Mouse (Mus musculus): ENCODE results near the gene Igflr1. TPM values are rescaled to one million over a fixed set of nuclear protein-coding genes. Genes with fewer than 3 reads are reported as not detected.

The Igflr1 gene
- polyA plus RNA-seq, 1 experiment from 2014 or later = 3.5 TPM

GRCm38 (mm10) chr7:30594510-30595024, 29.3 kb downstream of the Igflr1 start:
- Histone ChIP-seq H3K4me2 (ENCODE audit: low read depth, severe bottlenecking) (no peak overlapping the region), H3K4me1 (ENCODE audit: control insufficient read depth, insufficient read depth, low read length) (0 out of 2 replicates have a peak, but pooled peaks cover 4% of the 10 kb centered on the region), H3K27me3 (ENCODE audit: control insufficient read depth, insufficient read depth, low read length) (no peaks in the 10 kb centered on the region), H3K4me3 (ENCODE audit: low read depth, low read length) (no peak overlapping the region), H3K9me3 (ENCODE audit: control insufficient read depth, low read length) (no peaks in the 10 kb centered on the region), H3K27ac (replicated peaks; ENCODE audit: low read depth, low read length) (no peak overlapping the region), H3K9ac (ENCODE audit: low read length) (no peak overlapping the region), H3K36me3 (ENCODE audit: control insufficient read depth, insufficient read depth, low read length) (no peaks in the 10 kb centered on the region)
- DNase-seq (ENCODE audit: low spot score) = no peak
- WGBS = 73% methylated on average over 4 of the region's 4 CpGs
- no peak for ATAC-seq (ENCODE audit: insufficient number of reproducible peaks, low FRiP score, low TSS enrichment, low read depth)

- no peak for ATAC-seq (ENCODE audit: insufficient number of reproducible peaks, low FRiP score, low TSS enrichment, low read depth)
- H3K4me1 ChIP-seq (ENCODE audit: control insufficient read depth, insufficient read depth, low read length) = no peaks in the 10 kb centered on the region
- H3K36me3 ChIP-seq (ENCODE audit: control insufficient read depth, insufficient read depth, low read length) = no peaks in the 10 kb centered on the region
- no peaks in the 10 kb centered on the region for H3K9me3 ChIP-seq (ENCODE audit: control insufficient read depth, low read length)
- no peak overlapping the region for H3K4me3 ChIP-seq (ENCODE audit: low read depth, low read length)
- H3K27ac ChIP-seq (replicated peaks; ENCODE audit: low read depth, low read length) = no peak overlapping the region
- no peak for DNase-seq (ENCODE audit: low spot score)
- no peaks in the 10 kb centered on the region for H3K27me3 ChIP-seq (ENCODE audit: control insufficient read depth, insufficient read depth, low read length)
- no peak overlapping the region for H3K9ac ChIP-seq (ENCODE audit: low read length)
- H3K4me2 ChIP-seq (ENCODE audit: low read depth, severe bottlenecking) = no peak overlapping the region
- 80% methylated on average over 5 of the region's 5 CpGs for WGBS
Measured at GRCm38 (mm10) chr7:30596093-30596492, 30.9 kb downstream of the Igflr1 start.

GRCm38 (mm10) chr7:30596811-30597210, 31.6 kb downstream of the Igflr1 start:
- Histone ChIP-seq H3K4me1 (ENCODE audit: control insufficient read depth, insufficient read depth, low read length) (no peaks in the 10 kb centered on the region), H3K4me3 (ENCODE audit: low read depth, low read length) (no peak overlapping the region), H3K4me2 (ENCODE audit: low read depth, severe bottlenecking) (no peak overlapping the region), H3K36me3 (ENCODE audit: control insufficient read depth, insufficient read depth, low read length) (no peaks in the 10 kb centered on the region), H3K27ac (replicated peaks; ENCODE audit: low read depth, low read length) (no peak overlapping the region), H3K27me3 (ENCODE audit: control insufficient read depth, insufficient read depth, low read length) (no peaks in the 10 kb centered on the region), H3K9ac (ENCODE audit: low read length) (no peak overlapping the region), H3K9me3 (ENCODE audit: control insufficient read depth, low read length) (no peaks in the 10 kb centered on the region)
- 83% methylated on average over 5 of the region's 5 CpGs for WGBS
- DNase-seq (ENCODE audit: low spot score) (no peak), ATAC-seq (ENCODE audit: insufficient number of reproducible peaks, low FRiP score, low TSS enrichment, low read depth) (no peak)

- ATAC-seq (ENCODE audit: insufficient number of reproducible peaks, low FRiP score, low TSS enrichment, low read depth) (no peak), DNase-seq (ENCODE audit: low spot score) (no peak)
- H3K4me2 ChIP-seq (ENCODE audit: low read depth, severe bottlenecking) = no peak within 1 kb of the TSS
- H3K27ac ChIP-seq (replicated peaks; ENCODE audit: low read depth, low read length) = no peak within 1 kb of the TSS
- no peaks in the 10 kb centered on the region for H3K27me3 ChIP-seq (ENCODE audit: control insufficient read depth, insufficient read depth, low read length)
- 90% methylated on average over 12 of the region's 12 CpGs for WGBS
- H3K9me3 ChIP-seq (ENCODE audit: control insufficient read depth, low read length) = no peaks in the 10 kb centered on the region
- H3K4me1 ChIP-seq (ENCODE audit: control insufficient read depth, insufficient read depth, low read length) = no peaks in the 10 kb centered on the region
- H3K36me3 ChIP-seq (ENCODE audit: control insufficient read depth, insufficient read depth, low read length) = no peaks in the 10 kb centered on the region
- no peak within 1 kb of the TSS for H3K4me3 ChIP-seq (ENCODE audit: low read depth, low read length)
- H3K9ac ChIP-seq (ENCODE audit: low read length) = no peak within 1 kb of the TSS
Measured at GRCm38 (mm10) chr7:30598786-30599185, 33.6 kb downstream of the Igflr1 start, which contains the start of gene Zbtb32. Gene Zbtb32, minus strand, starts transcription at chr7:30598909.

GRCm38 (mm10) chr7:30599933-30600353, 34.7 kb downstream of the Igflr1 start:
- no peaks in the 10 kb centered on the region for H3K4me1 ChIP-seq (ENCODE audit: control insufficient read depth, insufficient read depth, low read length)
- no peak overlapping the region for H3K27ac ChIP-seq (replicated peaks; ENCODE audit: low read depth, low read length)
- DNase-seq (ENCODE audit: low spot score) = peak; percentile 79
- no peaks in the 10 kb centered on the region for H3K9me3 ChIP-seq (ENCODE audit: control insufficient read depth, low read length)
- H3K4me3 ChIP-seq (ENCODE audit: low read depth, low read length) = no peak overlapping the region
- no peak overlapping the region for H3K9ac ChIP-seq (ENCODE audit: low read length)
- no peaks in the 10 kb centered on the region for H3K27me3 ChIP-seq (ENCODE audit: control insufficient read depth, insufficient read depth, low read length)
- peak; percentile 89 for ATAC-seq (ENCODE audit: insufficient number of reproducible peaks, low FRiP score, low TSS enrichment, low read depth)
- WGBS = 2% methylated on average over 16 of the region's 16 CpGs
- no peaks in the 10 kb centered on the region for H3K36me3 ChIP-seq (ENCODE audit: control insufficient read depth, insufficient read depth, low read length)
- H3K4me2 ChIP-seq (ENCODE audit: low read depth, severe bottlenecking) = no peak overlapping the region

GRCm38 (mm10) chr7:30600651-30601050, 35.4 kb downstream of the Igflr1 start:
- Histone ChIP-seq H3K27me3 (ENCODE audit: control insufficient read depth, insufficient read depth, low read length) (no peaks in the 10 kb centered on the region), H3K4me1 (ENCODE audit: control insufficient read depth, insufficient read depth, low read length) (no peaks in the 10 kb centered on the region), H3K27ac (replicated peaks; ENCODE audit: low read depth, low read length) (no peak overlapping the region), H3K9ac (ENCODE audit: low read length) (no peak overlapping the region), H3K4me3 (ENCODE audit: low read depth, low read length) (no peak overlapping the region), H3K36me3 (ENCODE audit: control insufficient read depth, insufficient read depth, low read length) (no peaks in the 10 kb centered on the region), H3K9me3 (ENCODE audit: control insufficient read depth, low read length) (no peaks in the 10 kb centered on the region), H3K4me2 (ENCODE audit: low read depth, severe bottlenecking) (no peak overlapping the region)
- 76% methylated on average over 7 of the region's 7 CpGs for WGBS
- DNase-seq (ENCODE audit: low spot score) (no peak), ATAC-seq (ENCODE audit: insufficient number of reproducible peaks, low FRiP score, low TSS enrichment, low read depth) (no peak)

GRCm38 (mm10) chr7:30602583-30602982, 37.4 kb downstream of the Igflr1 start:
- H3K27me3 ChIP-seq (ENCODE audit: control insufficient read depth, insufficient read depth, low read length) = no peaks in the 10 kb centered on the region
- no peaks in the 10 kb centered on the region for H3K4me1 ChIP-seq (ENCODE audit: control insufficient read depth, insufficient read depth, low read length)
- H3K4me2 ChIP-seq (ENCODE audit: low read depth, severe bottlenecking) = no peak overlapping the region
- H3K9me3 ChIP-seq (ENCODE audit: control insufficient read depth, low read length) = no peaks in the 10 kb centered on the region
- H3K36me3 ChIP-seq (ENCODE audit: control insufficient read depth, insufficient read depth, low read length) = no peaks in the 10 kb centered on the region
- H3K4me3 ChIP-seq (ENCODE audit: low read depth, low read length) = no peak overlapping the region
- H3K9ac ChIP-seq (ENCODE audit: low read length) = no peak overlapping the region
- 53% methylated on average over 3 of the region's 3 CpGs for WGBS
- ATAC-seq (ENCODE audit: insufficient number of reproducible peaks, low FRiP score, low TSS enrichment, low read depth) (no peak), DNase-seq (ENCODE audit: low spot score) (no peak)
- no peak overlapping the region for H3K27ac ChIP-seq (replicated peaks; ENCODE audit: low read depth, low read length)

GRCm38 (mm10) chr7:30604424-30604823, 39.2 kb downstream of the Igflr1 start:
- H3K4me1 ChIP-seq (ENCODE audit: control insufficient read depth, insufficient read depth, low read length) = no peaks in the 10 kb centered on the region
- H3K9me3 ChIP-seq (ENCODE audit: control insufficient read depth, low read length) = no peaks in the 10 kb centered on the region
- no peaks in the 10 kb centered on the region for H3K27me3 ChIP-seq (ENCODE audit: control insufficient read depth, insufficient read depth, low read length)
- H3K4me3 ChIP-seq (ENCODE audit: low read depth, low read length) = no peak overlapping the region
- no peak overlapping the region for H3K9ac ChIP-seq (ENCODE audit: low read length)
- ATAC-seq (ENCODE audit: insufficient number of reproducible peaks, low FRiP score, low TSS enrichment, low read depth) (no peak), DNase-seq (ENCODE audit: low spot score) (no peak)
- H3K27ac ChIP-seq (replicated peaks; ENCODE audit: low read depth, low read length) = no peak overlapping the region
- H3K36me3 ChIP-seq (ENCODE audit: control insufficient read depth, insufficient read depth, low read length) = no peaks in the 10 kb centered on the region
- 54% methylated on average over 8 of the region's 8 CpGs for WGBS
- H3K4me2 ChIP-seq (ENCODE audit: low read depth, severe bottlenecking) = no peak overlapping the region

- no peak overlapping the region for H3K4me3 ChIP-seq (ENCODE audit: low read depth, low read length)
- H3K4me2 ChIP-seq (ENCODE audit: low read depth, severe bottlenecking) = no peak overlapping the region
- no peak overlapping the region for H3K27ac ChIP-seq (replicated peaks; ENCODE audit: low read depth, low read length)
- no peaks in the 10 kb centered on the region for H3K27me3 ChIP-seq (ENCODE audit: control insufficient read depth, insufficient read depth, low read length)
- ATAC-seq (ENCODE audit: insufficient number of reproducible peaks, low FRiP score, low TSS enrichment, low read depth) = no peak
- no peak for DNase-seq (ENCODE audit: low spot score)
- H3K4me1 ChIP-seq (ENCODE audit: control insufficient read depth, insufficient read depth, low read length) = no peaks in the 10 kb centered on the region
- WGBS = 93% methylated on average over 8 of the region's 8 CpGs
- no peaks in the 10 kb centered on the region for H3K9me3 ChIP-seq (ENCODE audit: control insufficient read depth, low read length)
- H3K9ac ChIP-seq (ENCODE audit: low read length) = no peak overlapping the region
- no peaks in the 10 kb centered on the region for H3K36me3 ChIP-seq (ENCODE audit: control insufficient read depth, insufficient read depth, low read length)
Measured at GRCm38 (mm10) chr7:30604944-30605343, 39.7 kb downstream of the Igflr1 start.
